Mouse (Mus musculus) forebrain, postnatal 0 days (tissue): Measurements from ENCODE around the gene Ciao2a. TPM values are rescaled to one million over a fixed set of nuclear protein-coding genes. Genes with fewer than 3 reads are reported as not detected.

Experiments used
- ATAC-seq: fragments of 200-750 bp; cut with Nextera tagmentation; 2 replicates; pipeline ENCODE4 v1.8.0; 2017; ENCODE audit warnings: mild to moderate bottlenecking, moderate library complexity
- DNase-seq: peaks from one replicate; pipeline ENCODE4 v3.0.0-alpha.2; 2015
- H3K27ac ChIP-seq: fragments of 300-500 bp; sonication (generic); 2 replicates; pipeline ENCODE4 v1.5.1; 2014; ENCODE audit warnings: low read depth, mild to moderate bottlenecking, antibody characterized with exemption, low read length, moderate library complexity, mixed read lengths
- H3K27me3 ChIP-seq: fragments of 300-500 bp; sonication (generic); 2 replicates; pipeline ENCODE4 v1.6.1; 2014; ENCODE audit warnings: mild to moderate bottlenecking, low read length, mixed read lengths; ENCODE audit not compliant: insufficient read depth
- H3K36me3 ChIP-seq: fragments of 300-500 bp; sonication (generic); 2 replicates; pipeline ENCODE4 v1.6.1; 2014; ENCODE audit warnings: mild to moderate bottlenecking, moderate library complexity; ENCODE audit not compliant: insufficient read depth
- H3K4me1 ChIP-seq: fragments of 300-500 bp; sonication (generic); 2 replicates; pipeline ENCODE4 v1.6.1; 2014; ENCODE audit warnings: antibody characterized with exemption; ENCODE audit not compliant: insufficient read depth
- H3K4me2 ChIP-seq: fragments of 300-500 bp; sonication (generic); 2 replicates; pipeline ENCODE4 v1.6.1; 2014; ENCODE audit warnings: low read depth, mild to moderate bottlenecking, moderate library complexity
- H3K4me3 ChIP-seq: fragments of 300-500 bp; sonication (generic); 2 replicates; pipeline ENCODE4 v1.5.1; 2014; ENCODE audit warnings: low read depth, low read length, mixed read lengths
- H3K9ac ChIP-seq: fragments of 300-500 bp; sonication (generic); 2 replicates; pipeline ENCODE4 v1.6.1; 2014; ENCODE audit warnings: mild to moderate bottlenecking
- H3K9me3 ChIP-seq: fragments of 300-500 bp; sonication (generic); 2 replicates; pipeline ENCODE4 v1.6.1; 2016; ENCODE audit warnings: low read length
- CTCF ChIP-seq: sonication (generic); IDR thresholded peaks from 2 replicates; pipeline ENCODE4 v1.5.1; 2016; ENCODE audit warnings: antibody characterized with exemption, control low read depth, low read depth
- WGBS: fragments of 180-500 bp; shearing (Covaris S2); extraction: QIAGEN DNeasy Blood & Tissue Kit; methylation state at CpG from one replicate; pipeline ENCODE4 v1.1.7; 2014; 5-methylcytosine and 5-hydroxymethylcytosine counted together
- polyA plus RNA-seq: library from polyadenylated mRNA; unstranded; fragments of >200 nt; fragmentation: Nextera tagmentation; extraction: Ambion mirVana; gene quantifications from 2 replicates; pipeline ENCODE4 v1.2.1, GENCODE M21; 2015
- total RNA-seq: library from RNA; depleted of rRNA; stranded (reverse); fragments of >200 nt; gene quantifications from 2 replicates; pipeline ENCODE4 v1.2.3, GENCODE M21; 2014

The Ciao2a gene
- total and polyA plus RNA-seq, 2 experiments from 2014 or later, result 33.0 to 67.7 TPM

DNA sequence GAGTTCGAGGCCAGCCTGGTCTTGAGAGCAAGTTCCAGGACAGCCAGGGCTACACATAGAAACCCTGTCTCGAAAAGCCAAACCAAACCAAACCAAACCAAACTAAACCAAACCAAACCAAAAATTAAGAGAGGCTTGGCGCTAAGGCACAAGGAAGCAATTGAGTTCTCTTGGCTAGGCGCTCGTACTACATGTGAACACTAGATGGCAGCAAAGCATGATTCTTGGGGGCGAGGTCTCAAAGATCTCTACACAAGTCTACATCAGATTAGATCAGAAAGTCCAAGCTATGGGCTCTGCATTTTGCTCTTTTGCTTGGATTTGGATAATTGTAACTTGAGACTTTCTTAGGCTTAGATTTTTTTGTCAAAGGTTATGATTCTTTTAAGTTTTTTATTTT, 17.8 kb downstream of the Ciao2a start:
- H3K27me3 ChIP-seq, result no peaks in the 10 kb centered on the region
- TF ChIP-seq CTCF, result peak; percentile 95
- H3K4me3 ChIP-seq, result no peak overlapping the region
- no peak overlapping the region for H3K4me2 ChIP-seq
- ATAC-seq (peak; percentile 78), DNase-seq (peak; percentile 92)
- no peaks in the 10 kb centered on the region for H3K4me1 ChIP-seq
- H3K27ac ChIP-seq, result no peak overlapping the region
- H3K36me3 ChIP-seq, result peaks cover 12% of the 10 kb centered on the region
- 11% methylated on average over 6 of the region's 6 CpGs for WGBS
- H3K9ac ChIP-seq, result no peak overlapping the region
- no peaks in the 10 kb centered on the region for H3K9me3 ChIP-seq

DNA sequence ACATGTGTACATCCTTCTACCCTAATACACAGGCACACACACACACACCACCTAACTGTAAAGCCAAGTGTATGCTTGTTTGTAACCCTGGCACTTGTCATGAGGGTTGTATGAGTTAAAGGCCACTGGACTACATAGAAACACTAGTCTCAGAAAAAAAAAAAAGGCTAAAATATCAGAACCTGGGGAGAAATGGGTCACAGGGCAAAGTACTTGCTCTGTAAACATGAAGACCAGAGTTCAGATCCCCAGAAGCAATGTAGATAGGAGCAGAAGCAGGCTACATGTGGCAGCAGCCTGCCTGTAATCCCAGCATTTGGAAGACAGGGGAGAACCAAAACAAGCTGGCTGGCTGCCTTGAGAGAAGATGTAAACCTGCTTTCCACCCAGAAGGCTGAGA, 19.7 kb downstream of the Ciao2a start:
- no peak for ATAC-seq

GRCm38 (mm10) chr9:66152011-66152410, 25.6 kb downstream of the Ciao2a start:
- ATAC-seq, result no peak
- H3K27ac ChIP-seq, result no peak overlapping the region
- no peak overlapping the region for H3K9ac ChIP-seq
- no peaks in the 10 kb centered on the region for H3K36me3 ChIP-seq
- no peak for DNase-seq
- no peak overlapping the region for H3K4me3 ChIP-seq
- no peaks in the 10 kb centered on the region for H3K9me3 ChIP-seq
- H3K4me1 ChIP-seq, result no peaks in the 10 kb centered on the region
- TF ChIP-seq CTCF, result no peak
- 0 out of 2 replicates have a peak, but pooled peaks cover under 1% of the 10 kb centered on the region for H3K27me3 ChIP-seq
- 70% methylated on average over 9 of the region's 9 CpGs for WGBS
- no peak overlapping the region for H3K4me2 ChIP-seq

More for the DNA sequence above, 19.7 kb downstream of the Ciao2a start:
- H3K4me2 ChIP-seq, result no peak overlapping the region
- H3K36me3 ChIP-seq, result no peaks in the 10 kb centered on the region
- no peaks in the 10 kb centered on the region for H3K4me1 ChIP-seq
- no peaks in the 10 kb centered on the region for H3K9me3 ChIP-seq
- no peak overlapping the region for H3K4me3 ChIP-seq
- no peak overlapping the region for H3K9ac ChIP-seq
- no peaks in the 10 kb centered on the region for H3K27me3 ChIP-seq
- no peak overlapping the region for H3K27ac ChIP-seq
- DNase-seq, result no peak
- TF ChIP-seq CTCF, result no peak

DNA sequence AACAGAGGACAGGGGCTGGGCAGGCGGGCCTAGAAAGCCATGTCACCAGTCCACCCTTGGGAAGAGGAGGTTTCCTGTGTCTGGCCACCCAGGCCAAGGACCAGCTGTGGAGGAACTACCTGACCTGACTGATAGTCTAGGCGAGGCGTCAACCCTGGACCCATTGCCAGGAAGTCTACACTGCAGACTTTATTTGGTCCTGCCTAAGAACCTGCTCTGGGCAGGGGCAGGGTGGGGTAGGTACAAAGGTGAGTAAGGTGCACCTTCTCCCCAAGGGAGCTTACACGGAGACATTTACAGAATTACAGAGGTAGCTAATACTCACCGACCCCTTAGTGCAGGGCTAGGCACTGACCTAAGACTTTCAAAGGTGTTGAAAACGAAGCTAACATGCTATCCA, 27.2 kb downstream of the Ciao2a start:
- Histone ChIP-seq H3K9ac (no peak overlapping the region), H3K4me1 (no peaks in the 10 kb centered on the region), H3K9me3 (no peaks in the 10 kb centered on the region), H3K4me3 (no peak overlapping the region), H3K4me2 (no peak overlapping the region), H3K36me3 (no peaks in the 10 kb centered on the region), H3K27ac (no peak overlapping the region), H3K27me3 (peaks cover 10% of the 10 kb centered on the region; the same call in 1 of the 2 replicates)
- DNase-seq (no peak), ATAC-seq (no peak)
- TF ChIP-seq CTCF, result no peak
- WGBS, result 95% methylated on average over 6 of the region's 6 CpGs

- DNase-seq, result no peak
- peaks cover 10% of the 10 kb centered on the region; the same call in 1 of the 2 replicates for H3K27me3 ChIP-seq
- no peak overlapping the region for H3K27ac ChIP-seq
- H3K4me1 ChIP-seq, result no peaks in the 10 kb centered on the region
- 89% methylated on average over 9 of the region's 9 CpGs for WGBS
- no peak overlapping the region for H3K4me3 ChIP-seq
- no peaks in the 10 kb centered on the region for H3K9me3 ChIP-seq
- ATAC-seq, result no peak
- no peak overlapping the region for H3K9ac ChIP-seq
- H3K4me2 ChIP-seq, result no peak overlapping the region
- TF ChIP-seq CTCF, result no peak
- no peaks in the 10 kb centered on the region for H3K36me3 ChIP-seq
Measured at GRCm38 (mm10) chr9:66154013-66154412, 27.6 kb downstream of the Ciao2a start.

GRCm38 (mm10) chr9:66155534-66155933, 29.1 kb downstream of the Ciao2a start:
- Histone ChIP-seq H3K9me3 (no peaks in the 10 kb centered on the region), H3K4me2 (no peak overlapping the region), H3K4me1 (no peaks in the 10 kb centered on the region), H3K27me3 (peaks cover 10% of the 10 kb centered on the region; the same call in 1 of the 2 replicates), H3K36me3 (no peaks in the 10 kb centered on the region), H3K27ac (no peak overlapping the region), H3K9ac (no peak overlapping the region), H3K4me3 (no peak overlapping the region)
- ATAC-seq (no peak), DNase-seq (no peak)
- 90% methylated on average over 1 of the region's 1 CpGs for WGBS
- peak; percentile 27; the same call in 1 of the 2 replicates for TF ChIP-seq CTCF

GRCm38 (mm10) chr9:66157958-66158830, 31.8 kb downstream of the Ciao2a start, which contains the start of gene Dapk2:
Gene Dapk2, plus strand, starts transcription at chr9:66158223.
- peak; percentile 53 for DNase-seq
- Histone ChIP-seq H3K27me3 (peaks cover 10% of the 10 kb centered on the region; the same call in 1 of the 2 replicates), H3K9ac (peak within 1 kb of the TSS; percentile 28; the same call in 1 of the 2 replicates), H3K4me3 (peak within 1 kb of the TSS; percentile 19; the same call in 1 of the 2 replicates), H3K36me3 (no peaks in the 10 kb centered on the region), H3K9me3 (no peaks in the 10 kb centered on the region), H3K4me2 (peak within 1 kb of the TSS; percentile 46), H3K4me1 (no peaks in the 10 kb centered on the region), H3K27ac (no peak within 1 kb of the TSS)
- peak; percentile 41; the same call in 1 of the 2 replicates for TF ChIP-seq CTCF
- peak; percentile 71 for ATAC-seq
- 4% methylated on average over 57 of the region's 58 CpGs for WGBS
